Mouse (Mus musculus): Measurements from ENCODE around the gene Tet3. TPM values are rescaled to one million over a fixed set of nuclear protein-coding genes. Genes with fewer than 3 reads are reported as not detected.
A peak's percentile ranks its signal among the peaks of the same experiment; 100 is the strongest.

Gene Tet3
- total and polyA plus RNA-seq, 3 experiments, result 6.2 to 23.6 (median 13.7) TPM

GRCm38 (mm10) chr6:83496009-83496752 lies 37.3 kb upstream of the Tet3 start:
- Histone ChIP-seq H3K4me3 (no peak overlapping the region), H3K36me3 (ENCODE audit: control insufficient read depth, insufficient read depth, low read length) (no peaks in the 10 kb centered on the region), H3K79me2 (replicated peaks; ENCODE audit: control insufficient read depth, insufficient read depth, low read length) (no peaks in the 10 kb centered on the region), H3K27ac (peak overlapping the region; percentile 47), H3K4me1 (ENCODE audit: control insufficient read depth, insufficient read depth, low read length) (peaks cover 2% of the 10 kb centered on the region; the same call in 1 of the 2 replicates), H3K27me3 (ENCODE audit: control insufficient read depth, insufficient read depth, low read length) (no peaks in the 10 kb centered on the region), H3K9ac (ENCODE audit: low read depth, low read length) (no peak overlapping the region)
- WGBS, result 68% methylated on average over 9 of the region's 9 CpGs
- DNase-seq, result peak; percentile 60 to 73
- intact Hi-C loops (cut with DNase I), result no loop called here
- peak; percentile 51; the same call in 1 of the 2 replicates for TF ChIP-seq EP300 (IDR thresholded peaks at IDR 0.05; ENCODE audit: insufficient read depth, low read depth, low read length)
- no peak for TF ChIP-seq CTCF (IDR thresholded peaks at IDR 0.05)

DNA sequence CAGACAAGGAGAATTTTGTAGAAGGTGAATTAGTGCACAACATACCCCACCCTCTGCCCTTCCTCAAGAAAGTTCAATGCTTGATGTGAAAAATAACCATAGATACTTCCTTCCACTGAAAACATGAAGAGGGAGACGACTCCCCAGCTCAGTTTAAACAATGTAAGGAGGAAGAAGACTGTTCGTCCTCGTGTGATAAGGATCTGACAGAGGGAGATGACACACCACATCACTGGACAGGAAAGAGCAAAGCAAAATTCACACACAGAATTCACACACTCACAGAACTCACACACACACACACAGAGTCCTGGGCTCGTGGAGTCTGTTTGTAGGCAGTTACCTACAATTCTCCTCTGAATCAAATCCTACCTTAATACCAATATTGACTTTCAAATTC lies 31.7 kb upstream of the Tet3 start:
- no peak overlapping the region for H3K27ac ChIP-seq
- no peak overlapping the region for H3K4me3 ChIP-seq
- intact Hi-C loops (cut with DNase I), result no loop called here
- H3K9ac ChIP-seq (ENCODE audit: low read depth, low read length), result no peak overlapping the region
- WGBS, result 54% methylated on average over 4 of the region's 4 CpGs
- DNase-seq, result no peak
- no peaks in the 10 kb centered on the region for H3K36me3 ChIP-seq (ENCODE audit: control insufficient read depth, insufficient read depth, low read length)
- no peaks in the 10 kb centered on the region for H3K27me3 ChIP-seq (ENCODE audit: control insufficient read depth, insufficient read depth, low read length)
- H3K4me1 ChIP-seq (ENCODE audit: control insufficient read depth, insufficient read depth, low read length), result peaks cover 2% of the 10 kb centered on the region
- no peak for TF ChIP-seq CTCF (IDR thresholded peaks at IDR 0.05)
- no peak for TF ChIP-seq POLR2A (IDR thresholded peaks at IDR 0.05; ENCODE audit: insufficient read depth, low read depth, low read length)
- H3K79me2 ChIP-seq (replicated peaks; ENCODE audit: control insufficient read depth, insufficient read depth, low read length), result no peaks in the 10 kb centered on the region

DNA sequence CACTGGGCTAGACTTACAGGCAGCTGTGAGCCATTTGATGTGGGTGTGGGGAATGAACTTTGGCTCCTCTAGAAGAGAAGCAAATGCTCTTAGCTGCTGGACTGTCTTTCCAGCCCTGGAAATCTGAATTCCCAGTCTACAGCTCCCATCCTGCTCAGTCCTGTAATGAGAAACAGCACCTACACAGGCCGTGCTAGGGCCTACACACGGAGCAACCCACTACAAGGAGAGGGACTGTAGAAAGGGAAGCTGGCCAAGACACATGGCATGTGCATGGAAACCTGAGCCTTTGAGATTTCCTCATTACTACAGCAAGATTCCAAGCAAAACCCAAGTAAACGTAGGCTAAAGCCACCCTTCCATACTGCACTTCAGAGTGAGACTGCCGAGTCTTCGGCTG lies 29.3 kb upstream of the Tet3 start:
- Histone ChIP-seq H3K9ac (ENCODE audit: low read depth, low read length) (no peak overlapping the region), H3K27ac (no peak overlapping the region), H3K79me2 (replicated peaks; ENCODE audit: control insufficient read depth, insufficient read depth, low read length) (no peaks in the 10 kb centered on the region), H3K4me1 (ENCODE audit: control insufficient read depth, insufficient read depth, low read length) (peaks cover 2% of the 10 kb centered on the region), H3K36me3 (ENCODE audit: control insufficient read depth, insufficient read depth, low read length) (no peaks in the 10 kb centered on the region), H3K4me3 (no peak overlapping the region), H3K27me3 (ENCODE audit: control insufficient read depth, insufficient read depth, low read length) (no peaks in the 10 kb centered on the region)
- no peak for DNase-seq
- no peak for TF ChIP-seq EP300 (IDR thresholded peaks at IDR 0.05; ENCODE audit: insufficient read depth, low read depth, low read length)
- TF ChIP-seq CTCF (IDR thresholded peaks at IDR 0.05), result no peak
- TF ChIP-seq POLR2A (IDR thresholded peaks at IDR 0.05; ENCODE audit: insufficient read depth, low read depth, low read length), result no peak
- intact Hi-C loops (cut with DNase I), result no loop called here
- WGBS, result 84% methylated on average over 5 of the region's 5 CpGs

DNA sequence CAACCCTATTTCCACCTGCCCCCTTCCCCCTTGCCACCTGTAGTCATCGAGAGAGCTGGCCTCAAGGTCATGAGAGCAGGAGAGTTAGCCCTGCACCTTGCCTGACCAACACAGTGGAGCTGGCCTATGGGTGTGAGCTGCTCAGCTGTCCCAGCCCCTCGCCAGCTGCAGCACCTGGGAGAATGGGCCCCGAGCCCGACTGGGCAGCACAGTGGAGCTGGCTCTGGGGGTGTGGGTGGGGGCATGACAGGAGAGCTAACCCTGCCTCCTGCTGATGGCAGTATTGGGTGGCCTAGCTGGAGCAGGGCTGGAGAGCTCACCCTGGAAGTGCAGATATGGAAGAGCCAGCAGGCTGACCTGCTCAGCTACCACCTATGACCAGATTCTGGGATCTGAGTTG lies 28.4 kb upstream of the Tet3 start:
- Histone ChIP-seq H3K4me3 (no peak overlapping the region), H3K9ac (ENCODE audit: low read depth, low read length) (no peak overlapping the region), H3K27me3 (ENCODE audit: control insufficient read depth, insufficient read depth, low read length) (no peaks in the 10 kb centered on the region), H3K4me1 (ENCODE audit: control insufficient read depth, insufficient read depth, low read length) (peaks cover 3% of the 10 kb centered on the region), H3K79me2 (replicated peaks; ENCODE audit: control insufficient read depth, insufficient read depth, low read length) (no peaks in the 10 kb centered on the region), H3K36me3 (ENCODE audit: control insufficient read depth, insufficient read depth, low read length) (no peaks in the 10 kb centered on the region), H3K27ac (no peak overlapping the region)
- intact Hi-C loops (cut with DNase I), result no loop called here
- no peak for TF ChIP-seq EP300 (IDR thresholded peaks at IDR 0.05; ENCODE audit: insufficient read depth, low read depth, low read length)
- no peak for TF ChIP-seq CTCF (IDR thresholded peaks at IDR 0.05)
- TF ChIP-seq POLR2A (IDR thresholded peaks at IDR 0.05; ENCODE audit: insufficient read depth, low read depth, low read length), result no peak
- 75% methylated on average over 4 of the region's 4 CpGs for WGBS
- DNase-seq, result no peak

DNA sequence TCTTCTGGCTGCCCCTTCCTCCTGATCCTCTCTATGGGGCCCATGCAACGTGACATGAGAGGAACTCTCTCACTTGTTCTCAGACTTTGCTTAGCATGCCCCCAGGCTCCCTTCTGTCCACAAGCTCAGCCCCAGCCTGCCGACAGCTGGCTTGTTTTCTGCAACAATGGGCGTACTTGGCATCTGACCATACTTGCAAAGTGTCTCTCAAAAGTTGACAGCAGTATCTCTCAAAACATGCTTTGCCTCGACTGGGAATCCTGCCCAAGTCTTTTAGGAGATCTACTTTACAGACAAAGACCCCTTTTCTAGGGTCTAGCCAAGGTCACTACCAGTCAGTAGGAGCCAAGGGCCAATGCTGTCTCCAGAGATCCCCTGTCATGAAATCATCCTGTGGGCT lies 27.0 kb upstream of the Tet3 start:
- 44% methylated on average over 4 of the region's 4 CpGs for WGBS
- no peak for DNase-seq
- intact Hi-C loops (cut with DNase I), result no loop called here

GRCm38 (mm10) chr6:83483776-83484175 lies 24.9 kb upstream of the Tet3 start:
- H3K27me3 ChIP-seq (ENCODE audit: control insufficient read depth, insufficient read depth, low read length), result no peaks in the 10 kb centered on the region
- no peak overlapping the region for H3K9ac ChIP-seq (ENCODE audit: low read depth, low read length)
- H3K27ac ChIP-seq, result no peak overlapping the region
- DNase-seq, result no peak
- no peaks in the 10 kb centered on the region for H3K79me2 ChIP-seq (replicated peaks; ENCODE audit: control insufficient read depth, insufficient read depth, low read length)
- intact Hi-C loops (cut with DNase I), result no loop called here
- no peak for TF ChIP-seq POLR2A (IDR thresholded peaks at IDR 0.05; ENCODE audit: insufficient read depth, low read depth, low read length)
- TF ChIP-seq CTCF (IDR thresholded peaks at IDR 0.05), result no peak
- no peak for TF ChIP-seq EP300 (IDR thresholded peaks at IDR 0.05; ENCODE audit: insufficient read depth, low read depth, low read length)
- no peak overlapping the region for H3K4me3 ChIP-seq
- WGBS, result 95% methylated on average over 7 of the region's 7 CpGs
- H3K36me3 ChIP-seq (ENCODE audit: control insufficient read depth, insufficient read depth, low read length), result no peaks in the 10 kb centered on the region
- H3K4me1 ChIP-seq (ENCODE audit: control insufficient read depth, insufficient read depth, low read length), result peaks cover 3% of the 10 kb centered on the region

More for the DNA sequence above, 27.0 kb upstream of the Tet3 start:
- Histone ChIP-seq H3K4me3 (no peak overlapping the region), H3K9ac (ENCODE audit: low read depth, low read length) (no peak overlapping the region), H3K36me3 (ENCODE audit: control insufficient read depth, insufficient read depth, low read length) (no peaks in the 10 kb centered on the region), H3K27me3 (ENCODE audit: control insufficient read depth, insufficient read depth, low read length) (no peaks in the 10 kb centered on the region), H3K27ac (no peak overlapping the region), H3K79me2 (replicated peaks; ENCODE audit: control insufficient read depth, insufficient read depth, low read length) (no peaks in the 10 kb centered on the region), H3K4me1 (ENCODE audit: control insufficient read depth, insufficient read depth, low read length) (peaks cover 3% of the 10 kb centered on the region)
- TF ChIP-seq POLR2A (IDR thresholded peaks at IDR 0.05; ENCODE audit: insufficient read depth, low read depth, low read length) (no peak), CTCF (IDR thresholded peaks at IDR 0.05) (no peak), EP300 (IDR thresholded peaks at IDR 0.05; ENCODE audit: insufficient read depth, low read depth, low read length) (no peak)
